Mouse (Mus musculus) erythroblast, embryonic 14.5 days (primary cell): ENCODE data around the gene Lamtor1.
"Not testable (repeated sequence)": the region's sequence is repeated elsewhere in the genome, so short reads cannot be mapped to it uniquely, and the experiment has no call there.

ENCODE experiments used
- GATA1 ChIP-seq: IDR thresholded peaks from 2 replicates; pipeline ENCODE4 v1.6.1; 2012; ENCODE audit warnings: low read length, inconsistent platforms, mixed read lengths
- TAL1 ChIP-seq: IDR thresholded peaks from 3 replicates; pipeline ENCODE4 v1.6.1; 2012; ENCODE audit warnings: low read length, inconsistent platforms, mixed read lengths

GRCm38 (mm10) chr7:101925892-101926291 lies 20.2 kb downstream of the Lamtor1 start:
- TF ChIP-seq TAL1, GATA1: not testable (repeated sequence)
